Mouse (Mus musculus) heart, postnatal 25 days (tissue): ENCODE data around the gene Gm20458. TPM values are rescaled to one million over a fixed set of nuclear protein-coding genes. Genes with fewer than 3 reads are reported as not detected.

Source experiments
- DNase-seq: peaks from one replicate; pipeline ENCODE4 v3.0.0; 2022; ENCODE audit warnings: low spot score
- intact Hi-C: fragments of 180-260 bp; cut with DNase I; formaldehyde crosslinking; loops from one replicate; pipeline ENCODE4 v1.15.1; 2025
- total RNA-seq, 2 experiments: library from RNA; stranded (reverse); gene quantifications; 2 replicates each; pipeline ENCODE4 v1.2.3; 2021

The Gm20458 gene
- total RNA-seq, 2 experiments from 2014 or later = 1.4 to 2.5 TPM

GRCm38 (mm10) chr2:164449341-164450042 lies 11.3 kb upstream of the Gm20458 start:
- DNase-seq = no peak
- intact Hi-C loops = no loop called here

- peak; percentile 23 for DNase-seq
- intact Hi-C loops = no loop called here
Observed at GRCm38 (mm10) chr2:164452000-164452676, 8.6 kb upstream of the Gm20458 start.

GRCm38 (mm10) chr2:164453047-164453757 lies 7.6 kb upstream of the Gm20458 start:
- intact Hi-C loops = no loop called here
- DNase-seq = peak; percentile 19

GRCm38 (mm10) chr2:164453887-164454500 lies 6.8 kb upstream of the Gm20458 start:
- intact Hi-C loops = no loop called here
- DNase-seq = no peak

GRCm38 (mm10) chr2:164454846-164455245 lies 5.9 kb upstream of the Gm20458 start:
- peak; percentile 84 for DNase-seq
- intact Hi-C loops = no loop called here

- DNase-seq = peak; percentile 73
- intact Hi-C loops = no loop called here
Observed at GRCm38 (mm10) chr2:164455421-164456190, 5.2 kb upstream of the Gm20458 start.

- no peak for DNase-seq
- intact Hi-C loops = no loop called here
Observed at GRCm38 (mm10) chr2:164456413-164456812, 4.4 kb upstream of the Gm20458 start.

GRCm38 (mm10) chr2:164456864-164457300 lies 3.9 kb upstream of the Gm20458 start, which contains the start of gene Sys1:
Sys1 (plus strand) TSS chr2:164456964.
- intact Hi-C loops = no loop called here
- DNase-seq = no peak

GRCm38 (mm10) chr2:164457942-164458341 lies 2.8 kb upstream of the Gm20458 start:
- DNase-seq = no peak
- intact Hi-C loops = loop anchor here (2.0 kb wide), 1 partner anchor 41 kb away; no protein-coding TSS in a partner anchor

GRCm38 (mm10) chr2:164458535-164458934 lies 2.2 kb upstream of the Gm20458 start:
- DNase-seq = no peak
- intact Hi-C loops = loop anchor here (2.0 kb wide), 1 partner anchor 42 kb away; no protein-coding TSS in a partner anchor

- intact Hi-C loops = no loop called here
- DNase-seq = no peak
Observed at GRCm38 (mm10) chr2:164465161-164465560, 4.4 kb downstream of the Gm20458 start.

- intact Hi-C loops = no loop called here
- no peak for DNase-seq
Observed at GRCm38 (mm10) chr2:164466787-164467186, 6.0 kb downstream of the Gm20458 start.

- no peak for DNase-seq
- intact Hi-C loops = loop anchor here (1.0 kb wide), 1 partner anchor 47 kb away; no protein-coding TSS in a partner anchor
Observed at GRCm38 (mm10) chr2:164470254-164470653, 9.5 kb downstream of the Gm20458 start.

- intact Hi-C loops = no loop called here
- no peak for DNase-seq
Observed at GRCm38 (mm10) chr2:164473624-164474023, 12.9 kb downstream of the Gm20458 start, which contains the start of gene Trp53tg5. Trp53tg5 (minus strand) TSS chr2:164473724.

GRCm38 (mm10) chr2:164485681-164486257 lies 25.0 kb downstream of the Gm20458 start, which contains the start of gene Dbndd2:
Dbndd2 (plus strand) TSS chr2:164486106.
- intact Hi-C loops = no loop called here

GRCm38 (mm10) chr2:164486258-164487114 lies 25.7 kb downstream of the Gm20458 start:
- peak; percentile 63 for DNase-seq
- intact Hi-C loops = no loop called here

More at GRCm38 (mm10) chr2:164485681-164486257, 25.0 kb downstream of the Gm20458 start, which contains the start of gene Dbndd2:
- DNase-seq = peak; percentile 51

- intact Hi-C loops = no loop called here
- DNase-seq = no peak
Observed at GRCm38 (mm10) chr2:164487115-164487527, 26.4 kb downstream of the Gm20458 start.

GRCm38 (mm10) chr2:164487812-164488211 lies 27.0 kb downstream of the Gm20458 start:
- intact Hi-C loops = no loop called here
- no peak for DNase-seq
